Mouse (Mus musculus) ES-E14 (cell line): ENCODE data around the gene Pak4. TPM values are rescaled to one million over a fixed set of nuclear protein-coding genes. Genes with fewer than 3 reads are reported as not detected.

ENCODE experiments used
- DNase-seq: peaks from one replicate; pipeline ENCODE4 v3.0.0-alpha.2; 2013; ENCODE audit warnings: low read depth, low spot score
- H3K27ac ChIP-seq: 2 replicates; pipeline ENCODE4 v1.5.1; 2012; ENCODE audit warnings: low read depth, mild to moderate bottlenecking, low read length, moderate library complexity, mixed read lengths; ENCODE audit not compliant: poor library complexity, insufficient read depth, severe bottlenecking
- H3K36me3 ChIP-seq: 2 replicates; pipeline ENCODE4 v1.6.1; 2012; ENCODE audit warnings: mild to moderate bottlenecking, low read length, moderate library complexity, mixed read lengths; ENCODE audit not compliant: control insufficient read depth, poor library complexity, insufficient read depth, severe bottlenecking
- H3K4me1 ChIP-seq, 2 experiments: fragments of 150-350 bp in 1 of 2; sonication (generic) in 1 of 2; 2 replicates each; pipeline ENCODE4 v1.6.1; 2012; ENCODE audit warnings: low read length in 2 of 2, mild to moderate bottlenecking in 1 of 2, mixed read lengths in 1 of 2; ENCODE audit not compliant: control insufficient read depth in 2 of 2, insufficient read depth in 2 of 2, poor library complexity in 1 of 2
- H3K4me3 ChIP-seq, 2 experiments: fragments of 150-350 bp in 1 of 2; sonication (generic) in 1 of 2; 2 replicates each; pipeline ENCODE4 v1.5.1; 2012; ENCODE audit warnings: low read length in 2 of 2, low read depth in 1 of 2, mild to moderate bottlenecking in 1 of 2, mixed read lengths in 1 of 2; ENCODE audit not compliant: insufficient read depth in 1 of 2, poor library complexity in 1 of 2, severe bottlenecking in 1 of 2
- H3K9ac ChIP-seq: 2 replicates; pipeline ENCODE4 v1.6.1; 2012; ENCODE audit warnings: low read depth, mild to moderate bottlenecking, low read length, mixed read lengths; ENCODE audit not compliant: poor library complexity, insufficient read depth, severe bottlenecking
- H3K9me3 ChIP-seq: fragments of 150-350 bp; sonication (generic); 2 replicates; pipeline ENCODE4 v1.6.1; 2012; ENCODE audit warnings: low read depth, mild to moderate bottlenecking, low read length; ENCODE audit not compliant: control insufficient read depth, insufficient read depth
- CHD2 ChIP-seq: IDR thresholded peaks from 2 replicates; pipeline ENCODE4 v1.6.1; 2014; ENCODE audit warnings: mild to moderate bottlenecking, low read depth, low read length, inconsistent platforms
- HCFC1 ChIP-seq: IDR thresholded peaks from 2 replicates; pipeline ENCODE4 v1.6.1; 2012; ENCODE audit warnings: low read length, inconsistent platforms, borderline replicate concordance; ENCODE audit not compliant: insufficient read depth
- MAFK ChIP-seq: IDR thresholded peaks from 2 replicates; pipeline ENCODE4 v1.6.1; 2014; ENCODE audit warnings: mild to moderate bottlenecking, low read depth, low read length, inconsistent platforms; ENCODE audit not compliant: insufficient read depth
- ZC3H11A ChIP-seq: IDR thresholded peaks from 2 replicates; pipeline ENCODE4 v1.6.1; 2012; ENCODE audit warnings: low read depth, mild to moderate bottlenecking, inconsistent platforms, low read length, borderline replicate concordance
- ZNF384 ChIP-seq: IDR thresholded peaks from 2 replicates; pipeline ENCODE4 v1.6.1; 2012; ENCODE audit warnings: low read depth, low read length, inconsistent platforms
- in situ Hi-C, 2 experiments: fragments of 600-800 bp; cut with MboI; formaldehyde crosslinking; loops; one replicate each; pipeline ENCODE4 v1.15.1; 2025; ENCODE audit warnings: low sequenced_read_pairs in 2 of 2, inconsistent platforms in 1 of 2; ENCODE audit not compliant: unreplicated experiment in 2 of 2
- total RNA-seq: library from RNA; depleted of rRNA; stranded (reverse); fragments of 300-350 nt; gene quantifications from 2 replicates; pipeline ENCODE4 v1.2.3, GENCODE M21; 2012

Gene Pak4
- total RNA-seq, 1 experiment, result 31.9 TPM

- no peak overlapping the region for H3K4me3 ChIP-seq
- H3K4me1 ChIP-seq, result peaks cover 0 to 12% of the 10 kb centered on the region in 2 experiments; a peak in 2 of 4 replicates
- TF ChIP-seq CHD2 (no peak), ZNF384 (no peak), MAFK (no peak), ZC3H11A (no peak), HCFC1 (no peak)
- in situ Hi-C loops, result no loop called here
- no peak overlapping the region for H3K9ac ChIP-seq
- no peaks in the 10 kb centered on the region for H3K9me3 ChIP-seq
- H3K36me3 ChIP-seq, result no peaks in the 10 kb centered on the region
- H3K27ac ChIP-seq, result no peak overlapping the region
- DNase-seq, result no peak
Measured at GRCm38 (mm10) chr7:28641546-28641945, 43.6 kb upstream of the Pak4 start.

GRCm38 (mm10) chr7:28637511-28637910 is 39.5 kb upstream of the Pak4 start:
- no peak for TF ChIP-seq HCFC1
- TF ChIP-seq ZC3H11A, result no peak
- no peak for TF ChIP-seq MAFK
- no peak for TF ChIP-seq CHD2
- TF ChIP-seq ZNF384, result no peak
- H3K9ac ChIP-seq, result no peak overlapping the region
- in situ Hi-C loops, result no loop called here

GRCm38 (mm10) chr7:28634128-28634527 is 36.1 kb upstream of the Pak4 start:
- no peak for DNase-seq
- Histone ChIP-seq H3K9ac (no peak overlapping the region), H3K27ac (no peak overlapping the region), H3K36me3 (no peaks in the 10 kb centered on the region), H3K4me3 (no peak overlapping the region), H3K4me1 (peaks cover 0 to 15% of the 10 kb centered on the region in 2 experiments; a peak in 2 of 4 replicates), H3K9me3 (no peaks in the 10 kb centered on the region)
- TF ChIP-seq MAFK (no peak), CHD2 (no peak), ZC3H11A (no peak), HCFC1 (no peak), ZNF384 (no peak)
- in situ Hi-C loops, result no loop called here

More at GRCm38 (mm10) chr7:28637511-28637910, 39.5 kb upstream of the Pak4 start:
- H3K4me1 ChIP-seq, result peaks cover 0 to 13% of the 10 kb centered on the region in 2 experiments; a peak in 2 of 4 replicates
- H3K36me3 ChIP-seq, result no peaks in the 10 kb centered on the region
- no peak overlapping the region; the same call in 1 of the 2 replicates for H3K27ac ChIP-seq
- no peaks in the 10 kb centered on the region for H3K9me3 ChIP-seq
- no peak overlapping the region for H3K4me3 ChIP-seq
- no peak for DNase-seq

GRCm38 (mm10) chr7:28631073-28631472 is 33.1 kb upstream of the Pak4 start, which contains the start of gene Acp7:
TSS of gene Acp7 (minus strand) at chr7:28631332.
- no peak for DNase-seq
- no peak within 1 kb of the TSS for H3K27ac ChIP-seq
- H3K9ac ChIP-seq, result peak within 1 kb of the TSS; percentile 12; the same call in 1 of the 2 replicates
- in situ Hi-C loops, result no loop called here
- H3K9me3 ChIP-seq, result no peaks in the 10 kb centered on the region
- peak within 1 kb of the TSS; percentile 56 to 60 for H3K4me3 ChIP-seq
- H3K4me1 ChIP-seq, result peaks cover 0 to 5% of the 10 kb centered on the region in 2 experiments; a peak in 1 of 4 replicates
- TF ChIP-seq CHD2 (no peak), ZNF384 (no peak), MAFK (peak; percentile 63)
- H3K36me3 ChIP-seq, result no peaks in the 10 kb centered on the region

GRCm38 (mm10) chr7:28624791-28625190 is 26.8 kb upstream of the Pak4 start:
- TF ChIP-seq ZC3H11A, result no peak
- no peak for TF ChIP-seq ZNF384
- no peak for TF ChIP-seq MAFK
- no peak for TF ChIP-seq CHD2
- TF ChIP-seq HCFC1, result no peak
- Histone ChIP-seq H3K36me3 (no peaks in the 10 kb centered on the region), H3K4me1 (peaks cover 2% of the 10 kb centered on the region in 2 experiments; a peak in 1 of 4 replicates), H3K9me3 (no peaks in the 10 kb centered on the region), H3K27ac (no peak overlapping the region), H3K4me3 (no peak overlapping the region), H3K9ac (no peak overlapping the region)
- no peak for DNase-seq
- in situ Hi-C loops, result no loop called here
